ENCODE assay signal across 27 mouse cellular contexts in genomic region chr12:99849996-99850395, GRCm38 (mm10). TPM values are rescaled to one million over a fixed set of nuclear protein-coding genes. Genes with fewer than 3 reads are reported as not detected.
DNase-seq lines count a peak whose midpoint lies in the region; ATAC-seq and TF ChIP-seq lines count a peak whose summit lies in the region.
"Had no signal": no experiment of that assay in that cellular context is flagged by ENCODE, and none has a peak within 500 bp of the region (broad histone marks: within the 10 kb centered on the region; RNA-seq: fewer than 3 reads in every experiment).

No protein-coding gene starts in this region.

- H3K9ac ChIP-seq in hindbrain, postnatal 0 days (replicated peaks; ENCODE audit: low read length), result no peak overlapping the region
- H3K9ac ChIP-seq in hindbrain, embryonic 11.5 days (ENCODE audit: low read depth, low read length), result no peak overlapping the region
- H3K9ac ChIP-seq: embryonic facial prominence, embryonic 15.5 days; forebrain, embryonic 13.5 days; hindbrain, embryonic 12.5 days; liver, embryonic 13.5 days; lung, embryonic 14.5 days had no signal

- peak; percentile 10; the same call in 1 of the 2 replicates for TF ChIP-seq CTCF in hindbrain, postnatal 0 days (IDR thresholded peaks at IDR 0.05; ENCODE audit: low read depth)
- TF ChIP-seq CTCF in E14TG2a.4 (conservative IDR thresholded peaks at IDR 0.05; ENCODE audit: low read length), result peak; percentile 33

- H3K4me3 ChIP-seq in hindbrain, postnatal 0 days (ENCODE audit: low read length), result no peak overlapping the region
- H3K4me3 ChIP-seq in hindbrain, embryonic 11.5 days (ENCODE audit: low read depth, low read length), result no peak overlapping the region
- no peak overlapping the region for H3K4me3 ChIP-seq in E14TG2a.4 (replicated peaks; ENCODE audit: low read length)
- H3K4me3 ChIP-seq: embryonic facial prominence, embryonic 10.5 days; embryonic facial prominence, embryonic 15.5 days; forebrain, embryonic 13.5 days; hindbrain, embryonic 12.5 days; liver, embryonic 13.5 days; midbrain, embryonic 10.5 days had no signal

- H3K9me3 ChIP-seq in hindbrain, postnatal 0 days (ENCODE audit: low read length), result no peaks in the 10 kb centered on the region
- no peaks in the 10 kb centered on the region for H3K9me3 ChIP-seq in hindbrain, embryonic 11.5 days (ENCODE audit: control insufficient read depth, low read length)
- H3K9me3 ChIP-seq in E14TG2a.4 (ENCODE audit: low read length), result no peaks in the 10 kb centered on the region
- H3K9me3 ChIP-seq: embryonic facial prominence, embryonic 10.5 days; embryonic facial prominence, embryonic 15.5 days; forebrain, embryonic 13.5 days; hindbrain, embryonic 12.5 days; liver, embryonic 13.5 days; midbrain, embryonic 10.5 days had no signal

- no peaks in the 10 kb centered on the region for H3K36me3 ChIP-seq in hindbrain, postnatal 0 days (ENCODE audit: insufficient read depth, low read length)
- no peaks in the 10 kb centered on the region for H3K36me3 ChIP-seq in hindbrain, embryonic 11.5 days (ENCODE audit: control insufficient read depth, insufficient read depth, low read length)
- H3K36me3 ChIP-seq in E14TG2a.4 (ENCODE audit: insufficient read depth, low read length), result no peaks in the 10 kb centered on the region
- H3K36me3 ChIP-seq: embryonic facial prominence, embryonic 15.5 days; hindbrain, embryonic 12.5 days; liver, embryonic 13.5 days had no signal

- no peak overlapping the region for H3K4me2 ChIP-seq in hindbrain, postnatal 0 days (ENCODE audit: low read depth, low read length)
- no peak overlapping the region for H3K4me2 ChIP-seq in hindbrain, embryonic 11.5 days (replicated peaks; ENCODE audit: low read depth, low read length)
- H3K4me2 ChIP-seq: embryonic facial prominence, embryonic 15.5 days; forebrain, embryonic 13.5 days; hindbrain, embryonic 12.5 days; liver, embryonic 13.5 days; lung, embryonic 14.5 days had no signal

- ATAC-seq in hindbrain, postnatal 0 days, result no peak
- no peak for ATAC-seq in hindbrain, embryonic 11.5 days (ENCODE audit: low FRiP score)
- ATAC-seq: activated CD4-positive, CD25-positive, alpha-beta regulatory T cell, adult 4 months; forebrain, embryonic 13.5 days; intestine, postnatal 0 days; midbrain, embryonic 16.5 days had no signal

- no peak for DNase-seq in hindbrain, postnatal 0 days (ENCODE audit: low spot score)
- DNase-seq in hindbrain, embryonic 11.5 days (ENCODE audit: low spot score), result no peak
- peak; percentile 5 for DNase-seq in 3T3-L1 (ENCODE audit: low read depth, low spot score)
- peak; percentile 12 for DNase-seq in induced T-regulatory cell, adult 2 months (ENCODE audit: low read depth)
- no peak for DNase-seq in adrenal gland, postnatal 4 days (ENCODE audit: low spot score in 2 of 2)
- no peak for DNase-seq in urinary bladder, postnatal 14 days (ENCODE audit: low spot score)
- DNase-seq: adrenal gland, adult 8-10 months; B cell, adult 2 months; cerebellum, adult 8-10 months; cerebellum, postnatal 25 days; gastrocnemius, postnatal 10 days; kidney, postnatal 25 days; left cerebral cortex, postnatal 4 days; liver, embryonic 13.5 days; lung, embryonic 14.5 days; right cerebral cortex, adult 18-20 months; spleen, adult 18-20 months; thymus, adult 2 months had no signal

- no peaks in the 10 kb centered on the region for H3K4me1 ChIP-seq in hindbrain, postnatal 0 days (ENCODE audit: insufficient read depth, low read length)
- H3K4me1 ChIP-seq in hindbrain, embryonic 11.5 days (replicated peaks; ENCODE audit: control insufficient read depth, insufficient read depth, low read length), result no peaks in the 10 kb centered on the region
- no peaks in the 10 kb centered on the region for H3K4me1 ChIP-seq in E14TG2a.4 (replicated peaks; ENCODE audit: low read depth, low read length)
- H3K4me1 ChIP-seq: embryonic facial prominence, embryonic 10.5 days; embryonic facial prominence, embryonic 15.5 days; liver, embryonic 13.5 days; midbrain, embryonic 10.5 days had no signal

- no peak overlapping the region for H3K27ac ChIP-seq in hindbrain, postnatal 0 days
- no peak overlapping the region for H3K27ac ChIP-seq in hindbrain, embryonic 11.5 days (ENCODE audit: low read depth, low read length)
- H3K27ac ChIP-seq: embryonic facial prominence, embryonic 10.5 days; embryonic facial prominence, embryonic 15.5 days; forebrain, embryonic 13.5 days; hindbrain, embryonic 12.5 days; liver, embryonic 13.5 days; midbrain, embryonic 10.5 days had no signal

- no peaks in the 10 kb centered on the region for H3K27me3 ChIP-seq in hindbrain, postnatal 0 days (ENCODE audit: insufficient read depth, low read length)
- no peaks in the 10 kb centered on the region for H3K27me3 ChIP-seq in hindbrain, embryonic 11.5 days (ENCODE audit: control insufficient read depth, insufficient read depth, low read length)
- no peaks in the 10 kb centered on the region for H3K27me3 ChIP-seq in E14TG2a.4 (ENCODE audit: insufficient read depth, low read length)
- H3K27me3 ChIP-seq: embryonic facial prominence, embryonic 15.5 days; forebrain, embryonic 13.5 days; hindbrain, embryonic 12.5 days; liver, embryonic 13.5 days had no signal

- WGBS in hindbrain, postnatal 0 days, result 86% methylated on average over 2 of the region's 2 CpGs
- WGBS in hindbrain, embryonic 11.5 days, result 87% methylated on average over 2 of the region's 2 CpGs

RNA-seq across cellular contexts. Expression of gene Efcab11, which starts 34.2 kb away (rescaled TPM):
- total RNA-seq in hindbrain, postnatal 0 days (2014; rRNA removed), result 4.7 and 4.8 TPM in 2 replicates
- polyA plus RNA-seq in hindbrain, postnatal 0 days (2015; fragmentation: Nextera tagmentation; extraction: Ambion mirVana), result 4.3 and 5.5 TPM in 2 replicates
- 22.9 and 25.6 TPM in 2 replicates for polyA plus RNA-seq in hindbrain, embryonic 11.5 days (2014; fragmentation: Nextera tagmentation; extraction: Ambion mirVana)
- 1 to 10 TPM; 2.3 to 2.7 TPM for total RNA-seq in adrenal gland, postnatal 4 days (2021)

RNA-seq across cellular contexts. Expression of gene Tdp1, which starts 34.3 kb away (rescaled TPM):
- 14.2 and 14.6 TPM in 2 replicates for total RNA-seq in hindbrain, postnatal 0 days (2014; rRNA removed)
- 35.1 and 36.2 TPM in 2 replicates for polyA plus RNA-seq in hindbrain, postnatal 0 days (2015; fragmentation: Nextera tagmentation; extraction: Ambion mirVana)
- polyA plus RNA-seq in hindbrain, embryonic 11.5 days (2014; fragmentation: Nextera tagmentation; extraction: Ambion mirVana), result 75.1 and 81.5 TPM in 2 replicates
- 10 to 100 TPM; 20.1 to 24.8 TPM for total RNA-seq in adrenal gland, postnatal 4 days (2021)

Comparison
In these comparisons a context has a peak if more than half of its experiments do, and no peak if none do; other contexts are left out.
1. DNase-seq: peak in 3T3-L1 (single experiment) and induced T-regulatory cell, adult 2 months (single experiment); none in hindbrain, postnatal 0 days (single experiment), hindbrain, embryonic 11.5 days (single experiment), adrenal gland, postnatal 4 days (0 of 2) and urinary bladder, postnatal 14 days (single experiment).